12 mouse cellular contexts compared by ENCODE assay signal in genomic region chr16:89871382-89871781, GRCm38 (mm10).
A peak's percentile ranks its signal among the peaks of the same experiment; 100 is the strongest.
DNase-seq lines count a peak whose midpoint lies in the region; ATAC-seq lines count a peak whose summit lies in the region.
"Had no signal": no experiment of that assay in that cellular context is flagged by ENCODE, and none has a peak within 500 bp of the region (broad histone marks: within the 10 kb centered on the region; RNA-seq: fewer than 3 reads in every experiment).

No protein-coding gene starts in this region.

- H3K27ac ChIP-seq in forebrain, embryonic 16.5 days (ENCODE audit: low read length): no peak overlapping the region
- H3K27ac ChIP-seq in forebrain, embryonic 11.5 days (ENCODE audit: low read depth, low read length): no peak overlapping the region
- H3K27ac ChIP-seq in midbrain, embryonic 13.5 days: peak overlapping the region; percentile 27; the same call in 1 of the 2 replicates
- H3K27ac ChIP-seq in midbrain, embryonic 11.5 days (ENCODE audit: low read depth, low read length): no peak overlapping the region

- no peak overlapping the region for H3K4me2 ChIP-seq in forebrain, embryonic 16.5 days (ENCODE audit: low read length)
- H3K4me2 ChIP-seq in forebrain, embryonic 11.5 days (ENCODE audit: low read depth, low read length, severe bottlenecking): no peak overlapping the region
- no peak overlapping the region for H3K4me2 ChIP-seq in midbrain, embryonic 13.5 days (replicated peaks)
- H3K4me2 ChIP-seq in midbrain, embryonic 11.5 days: no peak overlapping the region

- H3K4me3 ChIP-seq in forebrain, embryonic 16.5 days (replicated peaks; ENCODE audit: low read length): no peak overlapping the region
- no peak overlapping the region for H3K4me3 ChIP-seq in forebrain, embryonic 11.5 days (ENCODE audit: low read depth, low read length)
- H3K4me3 ChIP-seq in midbrain, embryonic 13.5 days (replicated peaks): no peak overlapping the region
- no peak overlapping the region for H3K4me3 ChIP-seq in midbrain, embryonic 11.5 days (ENCODE audit: low read depth, low read length)
- H3K4me3 ChIP-seq: erythroblast, embryonic 14.5 days had no signal

- no peak for DNase-seq in forebrain, embryonic 11.5 days (ENCODE audit: low spot score)
- no peak for DNase-seq in midbrain, embryonic 11.5 days (ENCODE audit: low spot score, missing footprints)
- no peak for DNase-seq in urinary bladder, postnatal 36 days (ENCODE audit: low spot score in 2 of 2)
- DNase-seq in heart, postnatal 25 days (ENCODE audit: low spot score): no peak
- DNase-seq: heart, postnatal 14 days; lung, postnatal 14 days had no signal

- H3K27me3 ChIP-seq in forebrain, embryonic 16.5 days (replicated peaks; ENCODE audit: control insufficient read depth, insufficient read depth, low read length): no peaks in the 10 kb centered on the region
- H3K27me3 ChIP-seq in forebrain, embryonic 11.5 days (ENCODE audit: control insufficient read depth, insufficient read depth, low read length): no peaks in the 10 kb centered on the region
- peaks cover 5% of the 10 kb centered on the region; the same call in 1 of the 2 replicates for H3K27me3 ChIP-seq in midbrain, embryonic 13.5 days
- no peaks in the 10 kb centered on the region for H3K27me3 ChIP-seq in midbrain, embryonic 11.5 days (ENCODE audit: control insufficient read depth, insufficient read depth, low read length)

- no peak overlapping the region for H3K9ac ChIP-seq in forebrain, embryonic 16.5 days (replicated peaks; ENCODE audit: low read depth, low read length)
- H3K9ac ChIP-seq in forebrain, embryonic 11.5 days (ENCODE audit: low read length): no peak overlapping the region
- no peak overlapping the region for H3K9ac ChIP-seq in midbrain, embryonic 13.5 days (replicated peaks)
- no peak overlapping the region for H3K9ac ChIP-seq in midbrain, embryonic 11.5 days (ENCODE audit: low read length)

- H3K9me3 ChIP-seq in forebrain, embryonic 16.5 days (ENCODE audit: control insufficient read depth, low read length): peaks cover 3% of the 10 kb centered on the region; the same call in 1 of the 2 replicates
- H3K9me3 ChIP-seq in forebrain, embryonic 11.5 days (ENCODE audit: control insufficient read depth, low read length): no peaks in the 10 kb centered on the region; the same call in 1 of the 2 replicates
- no peaks in the 10 kb centered on the region for H3K9me3 ChIP-seq in midbrain, embryonic 13.5 days
- peaks cover 3% of the 10 kb centered on the region; the same call in 1 of the 2 replicates for H3K9me3 ChIP-seq in midbrain, embryonic 11.5 days (ENCODE audit: control insufficient read depth, low read length)

- WGBS in forebrain, embryonic 16.5 days: 54% methylated on average over 13 of the region's 13 CpGs
- 86% methylated on average over 13 of the region's 13 CpGs for WGBS in forebrain, embryonic 11.5 days
- 61% methylated on average over 13 of the region's 13 CpGs for WGBS in midbrain, embryonic 13.5 days
- WGBS in midbrain, embryonic 11.5 days: 86% methylated on average over 13 of the region's 13 CpGs

- H3K36me3 ChIP-seq in forebrain, embryonic 16.5 days (ENCODE audit: control insufficient read depth, insufficient read depth): no peaks in the 10 kb centered on the region
- peaks cover 4% of the 10 kb centered on the region; the same call in 1 of the 2 replicates for H3K36me3 ChIP-seq in forebrain, embryonic 11.5 days (ENCODE audit: control insufficient read depth, insufficient read depth, low read length)
- peaks cover 20% of the 10 kb centered on the region for H3K36me3 ChIP-seq in midbrain, embryonic 13.5 days
- H3K36me3 ChIP-seq in midbrain, embryonic 11.5 days (ENCODE audit: control insufficient read depth, insufficient read depth, low read length): no peaks in the 10 kb centered on the region

- peak; percentile 45 for ATAC-seq in forebrain, embryonic 16.5 days
- ATAC-seq in forebrain, embryonic 11.5 days (replicated peaks; ENCODE audit: low FRiP score): no peak
- no peak for ATAC-seq in midbrain, embryonic 13.5 days
- no peak for ATAC-seq in midbrain, embryonic 11.5 days (ENCODE audit: low FRiP score)
- ATAC-seq in granulocyte monocyte progenitor cell, adult 5-6 weeks (replicated peaks; ENCODE audit: poor library complexity, severe bottlenecking): peak; percentile 61
- ATAC-seq in megakaryocyte-erythroid progenitor cell, adult 5-6 weeks (replicated peaks; ENCODE audit: low FRiP score, low TSS enrichment, poor library complexity, severe bottlenecking): peak; percentile 66
- ATAC-seq: intestine, embryonic 16.5 days had no signal

- H3K4me1 ChIP-seq in forebrain, embryonic 16.5 days (replicated peaks; ENCODE audit: control insufficient read depth, insufficient read depth, low read length): peaks cover 7% of the 10 kb centered on the region; the same call in 1 of the 2 replicates
- no peaks in the 10 kb centered on the region for H3K4me1 ChIP-seq in forebrain, embryonic 11.5 days (replicated peaks; ENCODE audit: control insufficient read depth, insufficient read depth, low read length)
- H3K4me1 ChIP-seq in midbrain, embryonic 13.5 days (replicated peaks): peaks cover 43% of the 10 kb centered on the region
- peaks cover 9% of the 10 kb centered on the region; the same call in 1 of the 2 replicates for H3K4me1 ChIP-seq in midbrain, embryonic 11.5 days (ENCODE audit: control insufficient read depth, insufficient read depth, low read length)

- intact Hi-C loops in heart, postnatal 25 days (cut with DNase I): no loop called here

Comparison
In these comparisons a context has a peak if more than half of its experiments do, and no peak if none do; other contexts are left out.
1. ATAC-seq: peak in forebrain, embryonic 16.5 days (single experiment), granulocyte monocyte progenitor cell, adult 5-6 weeks (single experiment) and megakaryocyte-erythroid progenitor cell, adult 5-6 weeks (single experiment); none in forebrain, embryonic 11.5 days (single experiment), midbrain, embryonic 13.5 days (single experiment) and midbrain, embryonic 11.5 days (single experiment).